In genomic region chr5:111530628-111531524, GRCm38 (mm10) we compare ENCODE assay signal across 7 mouse cellular contexts.
DNase-seq lines count a peak whose midpoint lies in the region; ATAC-seq and TF ChIP-seq lines count a peak whose summit lies in the region.

No protein-coding gene starts in this region.

- peak; percentile 38 for ATAC-seq in forebrain, embryonic 11.5 days (replicated peaks; ENCODE audit: low FRiP score)
- ATAC-seq in liver, embryonic 14.5 days (ENCODE audit: insufficient read depth) = no peak

- no peak for TF ChIP-seq EP300 in liver, embryonic 14.5 days (IDR thresholded peaks at IDR 0.05; ENCODE audit: low read depth)

- DNase-seq in forebrain, embryonic 11.5 days (ENCODE audit: low spot score) = peak; percentile 68
- DNase-seq in hindbrain, embryonic 10.5 days (ENCODE audit: low spot score) = peak; percentile 85
- no peak for DNase-seq in liver, embryonic 14.5 days (ENCODE audit: low read depth in 3 of 3, low spot score in 3 of 3)
- DNase-seq in spleen, postnatal 36 days (ENCODE audit: low spot score in 2 of 2) = no peak
- DNase-seq in spleen, adult 18-20 months = no peak
- no peak for DNase-seq in lung, postnatal 4 days

- no peaks in the 10 kb centered on the region for H3K27me3 ChIP-seq in forebrain, embryonic 11.5 days (ENCODE audit: control insufficient read depth, insufficient read depth, low read length)
- peaks cover 57% of the 10 kb centered on the region for H3K27me3 ChIP-seq in hindbrain, embryonic 10.5 days (ENCODE audit: insufficient read depth, poor library complexity, severe bottlenecking)
- 0 out of 2 replicates have a peak, but pooled peaks cover 2% of the 10 kb centered on the region for H3K27me3 ChIP-seq in liver, embryonic 14.5 days (ENCODE audit: control insufficient read depth, insufficient read depth, low read length)

- peak overlapping the region; percentile 31; the same call in 1 of the 2 replicates for H3K4me2 ChIP-seq in forebrain, embryonic 11.5 days (ENCODE audit: low read depth, low read length, severe bottlenecking)
- peak overlapping the region; percentile 16 for H3K4me2 ChIP-seq in liver, embryonic 14.5 days (ENCODE audit: low read depth)

- H3K9me3 ChIP-seq in forebrain, embryonic 11.5 days (ENCODE audit: control insufficient read depth, low read length) = no peaks in the 10 kb centered on the region
- H3K9me3 ChIP-seq in hindbrain, embryonic 10.5 days = no peaks in the 10 kb centered on the region
- no peaks in the 10 kb centered on the region for H3K9me3 ChIP-seq in liver, embryonic 14.5 days (ENCODE audit: control insufficient read depth, low read length)

- no peaks in the 10 kb centered on the region; the same call in 1 of the 2 replicates for H3K4me1 ChIP-seq in brown adipose tissue, adult 24 weeks (ENCODE audit: control insufficient read depth, insufficient read depth, insufficient read length, low read length)
- peaks cover 25% of the 10 kb centered on the region for H3K4me1 ChIP-seq in forebrain, embryonic 11.5 days (replicated peaks; ENCODE audit: control insufficient read depth, insufficient read depth, low read length)
- peaks cover 93% of the 10 kb centered on the region for H3K4me1 ChIP-seq in hindbrain, embryonic 10.5 days (replicated peaks)
- no peaks in the 10 kb centered on the region for H3K4me1 ChIP-seq in liver, embryonic 14.5 days (replicated peaks; ENCODE audit: control insufficient read depth in 2 of 2, insufficient read depth in 2 of 2, low read length in 1 of 2)

- H3K4me3 ChIP-seq in brown adipose tissue, adult 24 weeks (ENCODE audit: insufficient read depth, low read depth, low read length) = peak overlapping the region; percentile 17
- no peak overlapping the region for H3K4me3 ChIP-seq in forebrain, embryonic 11.5 days (ENCODE audit: low read depth, low read length)
- H3K4me3 ChIP-seq in hindbrain, embryonic 10.5 days = peak overlapping the region; percentile 40
- H3K4me3 ChIP-seq in liver, embryonic 14.5 days (ENCODE audit: insufficient read depth in 1 of 2, low read depth in 2 of 2, low read length in 2 of 2) = no peak overlapping the region

- peak overlapping the region; percentile 48 for H3K9ac ChIP-seq in forebrain, embryonic 11.5 days (ENCODE audit: low read length)
- no peak overlapping the region for H3K9ac ChIP-seq in liver, embryonic 14.5 days (replicated peaks)

- peak overlapping the region; percentile 31 for H3K27ac ChIP-seq in brown adipose tissue, adult 24 weeks (replicated peaks; ENCODE audit: low read depth, low read length)
- peak overlapping the region; percentile 31; the same call in 1 of the 2 replicates for H3K27ac ChIP-seq in forebrain, embryonic 11.5 days (ENCODE audit: low read depth, low read length)
- H3K27ac ChIP-seq in hindbrain, embryonic 10.5 days = peak overlapping the region; percentile 91
- no peak overlapping the region for H3K27ac ChIP-seq in liver, embryonic 14.5 days

- no peak for TF ChIP-seq CTCF in liver, embryonic 14.5 days (IDR thresholded peaks at IDR 0.05; ENCODE audit: low read depth)

- no peaks in the 10 kb centered on the region for H3K36me3 ChIP-seq in forebrain, embryonic 11.5 days (ENCODE audit: control insufficient read depth, insufficient read depth, low read length)
- H3K36me3 ChIP-seq in hindbrain, embryonic 10.5 days = no peaks in the 10 kb centered on the region
- H3K36me3 ChIP-seq in liver, embryonic 14.5 days (replicated peaks; ENCODE audit: control insufficient read depth, insufficient read depth, low read depth) = no peaks in the 10 kb centered on the region

- 17% methylated on average over 26 of the region's 26 CpGs for WGBS in forebrain, embryonic 11.5 days
- 9% methylated on average over 26 of the region's 26 CpGs for WGBS in hindbrain, embryonic 10.5 days
- 31% methylated on average over 26 of the region's 26 CpGs for WGBS in liver, embryonic 14.5 days (ENCODE audit: insufficient replicate concordance)

Comparison
In these comparisons a context has a peak if more than half of its experiments do, and no peak if none do; other contexts are left out.
1. H3K4me3 ChIP-seq: peak in brown adipose tissue, adult 24 weeks (single experiment) and hindbrain, embryonic 10.5 days (single experiment); none in forebrain, embryonic 11.5 days (single experiment) and liver, embryonic 14.5 days (0 of 2).
2. DNase-seq: peak in forebrain, embryonic 11.5 days (single experiment) and hindbrain, embryonic 10.5 days (single experiment); none in liver, embryonic 14.5 days (0 of 3), spleen, postnatal 36 days (0 of 2), spleen, adult 18-20 months (0 of 2) and lung, postnatal 4 days (0 of 2).